Mouse (Mus musculus) embryo, embryonic 11 days (tissue): ENCODE data around the gene Bbs9.

Source experiments
- DNase-seq: peaks from one replicate; pipeline ENCODE4 v3.0.0-alpha.2; 2015

Gene Bbs9

DNA sequence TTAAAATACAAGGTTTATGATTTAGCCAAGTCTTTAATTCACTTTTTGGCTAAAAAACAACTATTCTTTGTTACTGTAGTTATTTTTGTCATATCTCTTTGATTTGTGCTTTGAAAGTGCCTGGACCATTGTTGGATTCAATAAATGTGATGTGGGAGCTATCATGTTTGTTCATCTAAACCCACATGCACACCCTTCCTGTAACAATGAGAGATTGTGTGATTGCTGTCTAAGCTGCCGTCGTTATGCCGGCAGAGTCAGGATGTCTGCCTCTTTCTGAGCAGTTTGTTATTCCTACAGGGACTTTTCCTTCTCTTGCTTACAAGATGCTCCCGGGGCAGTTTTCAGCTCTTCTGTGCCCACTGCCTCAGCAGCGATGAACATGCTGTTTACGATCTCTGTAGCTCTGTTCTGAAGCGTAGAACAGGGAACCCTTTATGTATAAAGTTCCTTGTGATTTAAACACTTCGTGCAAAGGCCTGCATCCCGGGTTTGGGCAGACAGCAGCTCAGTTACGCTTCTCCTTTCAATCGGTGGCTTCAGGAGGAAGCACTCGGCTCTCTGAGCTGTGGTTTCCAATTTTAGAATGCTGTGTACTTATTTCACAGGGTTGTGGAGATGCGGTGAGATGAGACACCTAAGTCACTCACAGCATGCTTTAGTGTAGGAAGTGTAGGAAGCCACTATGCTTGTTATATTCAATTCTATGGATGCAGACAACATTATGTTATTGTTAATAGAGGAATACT, 165.3 kb downstream of the Bbs9 start:
- DNase-seq: no peak

GRCm38 (mm10) chr9:22645844-22646390, 170.4 kb downstream of the Bbs9 start:
- no peak for DNase-seq

DNA sequence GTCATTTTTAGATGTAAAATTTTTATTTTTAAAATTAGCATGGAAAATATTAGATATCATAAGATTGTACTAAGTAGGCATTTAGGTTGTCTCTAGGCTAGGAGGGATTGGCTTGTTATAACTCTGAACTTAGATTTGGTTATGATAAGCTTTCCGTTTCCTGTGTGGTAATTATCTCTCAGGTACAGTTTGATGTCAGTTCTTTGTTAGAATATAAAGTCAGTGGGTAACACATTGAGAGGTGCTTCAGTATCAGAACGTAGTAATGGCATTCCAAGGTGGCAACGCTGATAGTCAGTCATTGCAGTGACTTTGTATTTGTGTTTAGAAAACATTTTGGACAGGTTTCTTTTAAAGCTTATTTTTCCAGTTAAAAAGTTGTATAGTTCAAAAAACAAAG, 170.9 kb downstream of the Bbs9 start:
- no peak for DNase-seq

- no peak for DNase-seq
Observed at GRCm38 (mm10) chr9:22648163-22648562, 172.6 kb downstream of the Bbs9 start.

DNA sequence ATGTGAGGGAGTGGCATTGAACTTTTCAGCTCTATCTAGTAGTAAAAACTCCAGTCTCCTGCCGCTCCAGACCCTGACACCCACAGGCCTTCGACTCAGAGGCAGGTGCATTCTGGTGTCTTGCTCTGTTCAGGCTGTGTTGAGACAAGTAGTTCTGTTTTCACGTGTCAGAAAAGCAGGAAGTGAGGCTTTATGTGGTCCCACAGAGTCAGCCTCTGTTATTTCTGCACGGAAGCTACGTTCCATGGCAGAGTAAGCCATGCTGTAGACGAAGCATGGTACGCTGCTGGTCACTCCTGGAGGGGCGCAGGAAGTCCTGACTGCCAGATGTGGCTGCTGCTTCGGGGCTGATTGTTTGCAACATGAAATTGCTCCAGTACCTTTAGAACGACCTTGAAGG, 174.1 kb downstream of the Bbs9 start:
- DNase-seq: no peak

- no peak for DNase-seq
Observed at GRCm38 (mm10) chr9:22650781-22651180, 175.3 kb downstream of the Bbs9 start.

DNA sequence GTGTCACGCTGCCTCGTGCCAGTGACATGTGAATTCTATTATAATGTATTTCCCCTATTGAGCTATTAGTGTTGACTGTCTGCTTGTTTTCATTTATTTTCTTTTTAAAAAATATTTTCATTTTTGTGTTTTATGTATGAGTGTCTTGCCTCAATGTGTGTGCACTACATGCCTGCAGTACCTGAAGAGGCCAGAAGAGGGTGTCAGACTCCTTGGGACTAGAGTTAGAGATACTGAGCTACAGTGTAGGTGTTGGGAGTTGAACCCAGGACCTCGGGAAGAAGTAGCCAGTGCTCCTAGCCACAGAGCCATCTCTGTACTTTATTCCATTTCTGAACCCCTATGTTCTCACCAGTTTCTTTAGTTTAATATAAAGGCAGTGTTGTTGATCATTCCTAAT, 176.1 kb downstream of the Bbs9 start:
- no peak for DNase-seq

DNA sequence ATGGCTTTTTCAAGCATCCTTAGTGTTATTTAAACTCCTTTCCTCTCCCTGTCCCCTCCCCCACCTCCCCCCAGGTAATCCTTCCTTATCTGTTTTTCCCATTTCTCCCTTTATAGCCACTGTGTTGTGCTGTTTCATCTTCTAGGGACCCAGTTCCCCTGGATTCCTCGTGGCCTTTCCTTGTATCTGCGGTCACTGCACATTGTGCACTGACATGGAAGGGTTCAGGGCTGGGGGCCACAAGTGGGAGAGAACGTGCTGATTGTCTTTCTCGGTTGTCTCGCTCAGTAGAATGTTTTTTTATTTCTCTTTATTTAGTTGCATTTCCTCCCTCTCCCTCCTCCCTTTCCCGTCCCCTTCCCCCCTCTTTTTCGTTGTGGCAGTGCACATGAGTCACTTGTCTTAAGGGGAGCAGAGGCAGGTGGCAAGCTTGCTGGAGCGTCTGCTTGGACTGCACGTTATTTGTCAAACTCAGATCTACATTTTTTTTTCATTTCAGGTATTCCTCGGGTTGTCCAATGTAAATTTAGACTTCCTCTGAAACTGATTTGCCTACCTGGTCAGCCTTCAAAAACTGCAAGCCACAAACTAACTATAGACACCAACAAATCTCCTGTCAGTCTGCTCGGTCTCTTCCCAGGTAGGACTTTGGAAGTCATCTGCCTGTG, 179.3 kb downstream of the Bbs9 start:
- no peak for DNase-seq

DNA sequence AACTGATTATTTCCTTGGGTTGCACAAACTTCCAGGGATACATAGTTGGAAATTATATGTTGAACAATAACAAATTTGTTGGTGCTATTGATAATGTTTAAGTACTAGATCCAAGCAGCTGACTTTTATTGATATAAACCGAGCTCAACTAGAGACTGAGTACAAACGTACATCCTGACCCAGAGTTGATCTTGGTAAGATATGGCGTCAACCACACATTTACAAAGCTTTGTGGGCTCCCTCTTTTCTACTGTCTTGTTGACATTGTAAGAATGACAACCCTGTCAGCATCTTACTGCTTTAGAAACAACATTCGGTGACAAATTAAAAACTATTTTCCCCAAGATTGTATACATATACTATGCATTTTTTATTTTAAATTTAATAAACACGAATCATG, 181.7 kb downstream of the Bbs9 start:
- DNase-seq: no peak

- DNase-seq: no peak
Observed at GRCm38 (mm10) chr9:22665155-22665554, 189.6 kb downstream of the Bbs9 start.

DNA sequence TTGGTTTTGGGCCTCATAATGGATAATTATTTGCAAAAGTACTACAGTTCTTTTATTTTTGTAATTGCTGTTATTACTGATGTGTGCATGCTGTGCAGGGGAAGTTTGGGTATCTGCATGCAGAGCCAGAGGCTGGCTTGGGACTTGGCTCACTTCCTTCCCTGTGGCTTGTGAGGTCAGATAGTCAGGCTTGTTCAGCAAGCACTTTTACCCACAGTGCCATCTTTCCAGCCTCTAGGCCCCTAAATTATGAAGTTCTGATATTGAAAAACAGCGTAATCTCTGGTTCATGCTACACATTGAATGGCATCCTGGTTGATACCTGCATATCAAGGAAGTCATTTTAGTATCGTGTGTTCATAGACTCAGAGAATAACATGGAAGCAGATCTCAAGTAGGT, 197.4 kb downstream of the Bbs9 start:
- DNase-seq: no peak

GRCm38 (mm10) chr9:22677132-22677829, 201.8 kb downstream of the Bbs9 start:
- DNase-seq: no peak

- DNase-seq: no peak
Observed at GRCm38 (mm10) chr9:22677997-22678396, 202.5 kb downstream of the Bbs9 start.

- no peak for DNase-seq
Observed at GRCm38 (mm10) chr9:22678496-22678895, 203.0 kb downstream of the Bbs9 start.

GRCm38 (mm10) chr9:22679485-22679884, 204.0 kb downstream of the Bbs9 start:
- DNase-seq: no peak

- DNase-seq: no peak
Observed at GRCm38 (mm10) chr9:22680031-22680430, 204.5 kb downstream of the Bbs9 start.

- no peak for DNase-seq
Observed at GRCm38 (mm10) chr9:22680484-22680883, 205.0 kb downstream of the Bbs9 start.

DNA sequence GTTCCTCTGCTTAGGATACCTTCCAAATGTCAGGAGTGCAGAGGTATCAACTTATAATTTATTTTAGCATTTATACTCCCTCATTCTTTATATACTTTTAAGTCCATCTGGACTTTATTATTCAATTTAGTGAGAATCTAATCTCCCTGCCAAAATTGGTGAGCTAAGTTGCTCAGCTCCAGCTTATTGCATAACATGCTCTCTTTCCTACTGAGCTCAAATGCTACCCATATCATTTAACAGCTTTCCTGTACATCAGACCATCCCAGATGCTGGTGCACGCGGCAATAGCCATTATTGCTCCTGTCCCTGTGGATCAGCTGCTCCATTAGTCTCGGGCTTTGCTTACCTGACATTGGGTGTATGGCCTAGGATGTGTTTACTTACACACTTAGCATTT, 208.3 kb downstream of the Bbs9 start:
- DNase-seq: no peak

DNA sequence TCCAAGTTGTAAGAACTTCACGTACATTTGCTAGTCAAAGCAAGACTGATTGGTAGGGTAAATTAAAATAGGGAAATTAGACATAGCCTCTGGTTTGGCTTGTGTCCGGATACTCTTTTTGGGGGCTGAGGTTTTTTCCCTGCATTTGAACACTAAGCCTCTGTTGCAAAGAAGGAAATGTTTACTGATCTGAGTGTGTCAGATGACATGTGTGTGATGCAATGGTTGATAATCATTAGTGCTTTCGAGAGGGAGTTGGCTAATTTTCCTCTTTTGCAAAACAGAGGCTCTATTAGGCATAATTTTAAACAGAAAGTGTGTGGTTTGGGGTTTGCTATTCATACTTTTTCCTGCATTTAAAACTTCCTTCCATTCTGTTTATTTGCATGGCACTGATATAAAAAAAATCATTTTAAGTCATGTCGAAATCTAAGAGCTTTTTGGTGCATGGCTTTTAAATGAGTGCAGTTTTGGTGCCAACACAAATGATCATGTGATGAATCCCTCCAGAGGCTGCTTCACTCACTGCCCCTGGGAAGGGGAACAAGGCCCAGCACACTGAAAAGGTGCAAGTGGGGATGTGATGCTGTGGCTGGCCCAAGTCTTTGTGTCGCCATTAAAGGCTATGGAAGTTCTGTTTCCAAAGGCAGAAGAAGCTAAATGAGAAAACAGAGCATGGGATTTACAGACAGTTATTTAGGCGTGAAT, 211.4 kb downstream of the Bbs9 start:
- DNase-seq: no peak

- peak; percentile 44 for DNase-seq
Observed at GRCm38 (mm10) chr9:22690234-22690633, 214.7 kb downstream of the Bbs9 start.

GRCm38 (mm10) chr9:22695392-22695791, 219.9 kb downstream of the Bbs9 start:
- no peak for DNase-seq

- no peak for DNase-seq
Observed at GRCm38 (mm10) chr9:22696809-22697374, 221.4 kb downstream of the Bbs9 start.

DNA sequence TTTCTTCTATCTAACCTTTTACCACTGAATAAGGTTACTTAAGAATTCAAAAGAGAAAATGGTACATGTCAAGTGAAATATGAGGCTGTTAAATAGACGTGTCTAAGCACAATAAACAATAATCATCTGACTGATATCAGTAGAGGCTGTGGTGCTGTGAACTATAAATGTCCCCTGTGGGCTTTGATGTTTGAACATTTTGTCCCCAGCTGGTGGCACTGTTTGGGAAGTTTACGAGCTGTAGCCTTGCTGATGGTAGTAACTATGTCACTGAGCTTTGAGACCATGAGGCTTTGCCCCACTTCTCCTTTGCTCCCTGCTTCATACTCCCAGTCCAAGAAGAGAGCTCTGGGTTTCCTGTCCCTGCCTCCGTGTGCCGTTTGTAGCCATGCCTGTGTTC, 222.3 kb downstream of the Bbs9 start:
- no peak for DNase-seq
